Mouse (Mus musculus) adrenal gland (tissue): ENCODE results near the gene Fbrs.
"Not testable (repeated sequence)": the region's sequence is repeated elsewhere in the genome, so short reads cannot be mapped to it uniquely, and the experiment has no call there.

Experiments
- intact Hi-C: fragments of 180-260 bp; cut with DNase I; formaldehyde crosslinking; loops from one replicate; pipeline ENCODE4 v1.15.1; 2025
- long read RNA-seq, 2 experiments: library from polyadenylated mRNA; unstranded; transcript quantifications; one replicate each; pipeline ENCODE4 v2.0.0; 2020; ENCODE audit warnings: borderline replicate concordance in 1 of 2; ENCODE audit not compliant: insufficient replicate concordance in 1 of 2

Fbrs gene
- long read RNA-seq, experiment 1, partial matches to known transcripts, result 0 of 1 reads
- long read RNA-seq, experiment 1, other reads (novel, unspliced or antisense), result 1 of 1 reads
- long read RNA-seq, experiment 2, partial matches to known transcripts, result 4 of 4 reads
- long read RNA-seq, experiment 2, other reads (novel, unspliced or antisense), result 0 of 4 reads

DNA sequence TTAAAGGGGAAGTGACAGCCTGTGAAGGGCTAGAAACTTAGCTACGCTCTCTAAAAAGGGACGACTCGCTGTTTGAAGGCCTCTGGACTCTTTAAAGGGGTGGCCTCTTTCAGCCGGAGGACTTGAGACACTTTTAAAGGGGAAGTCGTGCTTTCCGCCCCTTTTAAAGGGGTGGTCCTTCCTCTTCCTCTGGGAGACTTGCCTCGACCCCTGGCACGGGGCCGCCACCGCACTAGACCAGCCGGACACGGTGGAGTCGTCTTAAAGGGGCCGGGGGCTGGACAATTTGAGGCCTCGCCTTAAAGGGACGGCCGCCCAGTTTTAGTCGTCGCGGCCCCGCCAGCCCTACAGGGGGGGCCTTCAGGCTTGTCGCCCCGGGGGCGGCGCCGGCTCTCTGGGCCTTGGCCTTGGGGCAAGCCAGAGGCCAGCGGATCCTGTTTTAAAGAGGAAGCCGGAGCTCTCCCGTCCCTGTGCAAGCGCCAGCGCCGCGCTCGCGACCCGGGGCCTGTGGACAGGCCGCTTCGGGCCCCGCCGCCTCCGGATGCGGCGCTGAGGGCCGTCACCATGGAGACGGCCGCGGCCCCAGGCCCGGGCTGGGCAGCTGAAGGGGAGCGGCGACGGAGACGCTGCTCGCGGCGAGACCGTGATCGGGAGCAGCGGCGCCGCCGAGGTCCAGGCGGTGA lies at the start of gene Fbrs:
TSS of gene Fbrs (plus strand) at position 565 of the 683 bp plus-strand sequence.
- intact Hi-C loops, result no loop called here

DNA sequence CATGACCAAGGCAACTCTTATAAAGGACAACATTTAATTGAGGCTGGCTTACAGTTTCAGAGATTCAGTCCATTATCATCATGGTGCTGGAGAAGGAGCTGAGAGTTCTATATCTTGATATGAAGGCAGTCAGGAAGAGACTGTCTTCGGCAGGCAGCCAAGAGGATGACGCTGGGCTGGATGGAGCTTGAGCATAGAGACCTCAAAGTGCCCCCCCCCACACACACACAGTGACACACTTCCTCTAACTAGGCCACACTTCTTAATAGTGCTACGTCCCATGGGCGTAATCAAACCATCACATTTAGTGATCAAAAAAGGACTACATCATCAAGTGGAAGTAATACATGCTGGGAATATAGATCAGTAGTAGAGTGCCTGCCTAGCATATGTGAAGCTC lies 43.8 kb upstream of the Fbrs start:
- intact Hi-C loops, result no loop called here

DNA sequence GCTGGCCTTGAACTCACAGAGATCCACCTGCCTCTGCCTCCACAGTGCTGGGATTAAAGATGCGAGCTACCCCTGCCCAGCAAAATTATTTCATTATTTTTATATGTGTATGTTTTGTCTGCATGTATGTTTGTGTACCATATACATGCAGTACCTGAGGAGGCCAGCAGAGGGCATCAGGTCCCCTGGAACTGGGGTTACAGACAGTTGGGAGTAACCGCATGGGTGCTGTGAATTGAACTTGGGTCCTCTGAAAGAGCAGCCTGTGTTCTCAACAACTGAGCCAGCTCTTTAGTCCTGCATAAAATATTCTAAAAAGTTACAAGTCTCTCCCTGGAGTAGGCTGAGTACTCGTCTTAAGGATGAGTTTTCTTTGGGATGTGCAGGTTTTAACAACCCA lies 41.3 kb upstream of the Fbrs start:
- intact Hi-C loops, result no loop called here

DNA sequence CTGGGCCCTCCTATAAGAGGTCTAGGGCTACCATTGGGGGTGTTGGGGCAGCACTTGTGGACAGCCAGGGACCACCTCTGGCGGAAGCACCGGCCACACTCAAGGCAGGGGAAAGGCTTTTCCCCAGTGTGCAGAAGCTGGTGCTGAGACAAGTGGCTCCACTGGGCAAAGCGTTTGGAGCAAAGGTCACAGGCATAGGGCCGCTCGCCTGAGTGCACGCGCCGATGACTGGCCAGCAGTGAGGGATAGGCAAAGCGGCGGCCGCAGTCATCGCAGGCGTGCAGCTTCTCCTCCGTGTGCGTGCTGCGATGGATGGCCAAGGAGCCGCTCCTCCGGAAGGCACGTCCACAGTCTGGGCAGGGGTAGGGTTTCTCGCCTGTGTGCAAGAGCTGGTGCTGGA lies 35.0 kb upstream of the Fbrs start:
- intact Hi-C loops, result no loop called here

DNA sequence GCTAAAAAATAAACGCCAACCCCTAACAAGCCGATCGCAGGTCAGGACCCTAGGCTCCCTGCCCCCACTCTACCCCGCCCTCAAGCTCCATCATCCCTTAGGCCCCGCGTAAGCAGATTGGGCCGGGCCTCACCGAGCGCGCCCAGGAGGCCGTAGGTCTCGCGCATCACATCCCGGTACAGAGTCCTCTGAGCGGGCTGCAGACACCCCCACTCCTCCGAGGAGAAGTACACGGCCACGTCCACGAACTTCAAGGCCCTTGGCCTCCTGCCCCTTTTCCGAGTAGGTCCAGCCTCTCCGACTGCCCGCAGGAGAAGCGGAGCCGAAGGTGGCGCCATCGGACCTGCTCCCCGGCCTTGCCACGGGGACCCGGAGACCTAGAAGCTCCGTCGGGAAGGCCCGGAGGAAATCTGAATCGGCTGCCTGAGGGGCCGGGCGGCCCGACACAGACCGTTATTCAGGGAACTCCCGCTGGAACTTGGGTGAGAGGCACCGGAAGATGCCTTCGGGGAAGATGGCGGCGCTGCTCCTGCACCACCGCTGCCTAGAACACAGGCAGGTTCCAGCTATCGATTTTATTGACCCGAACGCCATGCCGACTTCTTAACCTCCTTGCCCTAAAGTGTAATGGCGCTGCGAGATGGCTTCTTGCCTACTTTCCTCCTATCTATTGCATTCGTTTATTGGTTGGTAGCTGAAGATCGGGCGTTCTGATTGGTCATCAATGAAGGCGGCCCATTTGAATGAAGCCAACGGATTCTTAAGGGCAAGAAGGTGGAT lies 30.3 kb upstream of the Fbrs start, which contains the start of gene Zfp689:
TSS of gene Zfp689 (minus strand) at position 638 of the 780 bp plus-strand sequence.
- intact Hi-C loops, result no loop called here

DNA sequence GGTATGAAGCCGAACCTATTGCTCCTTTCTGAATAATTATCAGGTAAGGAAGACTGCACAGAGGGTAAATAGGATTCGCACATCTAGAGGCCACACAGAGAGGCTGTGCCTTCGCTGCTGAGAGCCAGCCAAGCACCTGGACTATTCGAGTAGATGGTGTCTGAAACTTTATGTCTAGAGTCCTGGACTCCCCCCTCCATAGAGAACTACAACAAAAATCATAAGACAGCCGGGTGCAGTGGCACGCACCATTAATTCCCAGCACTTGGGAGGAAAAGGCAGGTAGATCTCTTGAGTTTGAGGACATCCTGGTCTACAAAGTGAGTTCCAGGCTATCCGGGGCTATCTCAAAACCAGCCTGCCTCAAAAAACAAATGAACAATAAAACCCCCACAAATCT lies 29.0 kb upstream of the Fbrs start:
- intact Hi-C loops, result no loop called here

DNA sequence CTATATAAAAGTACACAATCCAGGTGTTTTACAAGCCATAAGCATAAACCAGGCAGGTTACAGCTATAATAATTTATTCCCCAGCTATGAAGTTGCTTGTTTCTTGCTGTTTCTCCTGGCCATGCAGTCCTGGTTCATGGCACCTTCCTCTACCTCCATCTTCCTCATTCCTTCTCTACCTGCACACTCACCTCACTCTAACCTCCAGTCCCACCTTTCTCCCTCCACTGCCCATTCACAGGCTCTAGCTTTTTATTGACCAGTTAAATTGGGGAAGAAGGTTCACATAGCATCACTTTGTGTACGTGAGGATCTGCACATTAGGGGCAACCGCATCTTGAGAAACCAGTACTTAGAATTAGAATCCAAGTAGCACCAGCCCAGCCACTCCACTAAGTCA lies 25.9 kb upstream of the Fbrs start:
- intact Hi-C loops, result no loop called here

DNA sequence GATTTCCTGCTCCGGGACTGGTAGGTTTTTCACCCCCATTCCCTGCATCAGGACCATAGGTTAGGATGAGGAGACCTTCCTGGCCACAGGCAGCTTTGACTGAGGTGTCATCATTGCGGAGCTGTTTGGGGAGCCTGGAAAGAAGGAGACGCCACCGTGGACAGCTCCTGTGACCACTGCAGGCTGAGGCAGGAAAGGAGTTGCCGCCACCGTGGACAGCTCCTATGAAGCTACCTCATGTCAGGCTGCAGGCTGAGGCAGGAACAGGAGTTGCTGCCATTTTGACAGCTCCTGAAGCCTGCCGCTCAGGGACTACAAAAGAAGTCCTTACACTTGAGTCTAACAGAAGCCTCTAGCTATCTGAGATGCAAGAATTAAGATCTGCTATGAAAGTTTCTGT lies 24.1 kb upstream of the Fbrs start:
- intact Hi-C loops, result no loop called here

DNA sequence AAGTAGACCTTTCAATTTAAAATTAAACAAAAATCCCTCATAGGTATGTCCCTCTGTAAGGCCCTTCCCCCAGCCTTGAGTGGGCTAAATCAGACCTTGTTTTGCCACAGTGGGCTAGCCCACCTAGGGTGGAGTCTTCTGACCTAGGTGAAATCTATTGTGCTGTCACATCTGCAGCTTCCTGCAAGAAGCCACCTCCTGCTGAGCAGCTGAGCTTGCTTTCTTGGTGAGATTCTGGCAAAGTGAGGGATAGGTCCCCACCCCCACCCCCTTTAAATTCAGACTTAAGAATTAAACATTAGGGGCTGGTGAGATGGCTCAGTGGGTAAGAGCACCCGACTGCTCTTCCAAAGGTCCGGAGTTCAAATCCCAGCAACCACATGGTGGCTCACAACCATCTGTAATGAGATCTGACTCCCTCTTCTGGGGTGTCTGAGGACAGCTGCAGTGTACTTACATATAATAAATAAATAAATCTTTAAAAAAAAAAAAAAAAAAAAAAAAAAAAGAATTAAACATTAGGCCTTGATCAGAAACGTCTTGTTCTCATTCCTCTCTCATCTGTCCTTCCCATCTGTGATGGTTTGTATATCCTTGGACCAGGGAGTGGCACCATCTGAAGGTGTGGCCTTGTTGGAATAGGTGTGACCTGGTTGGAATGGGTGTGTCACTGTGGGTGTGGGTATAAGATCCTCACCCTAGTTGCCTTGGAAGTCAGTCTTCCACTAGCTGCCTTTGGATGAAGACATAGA lies 20.5 kb upstream of the Fbrs start:
- intact Hi-C loops, result not testable (repeated sequence)

DNA sequence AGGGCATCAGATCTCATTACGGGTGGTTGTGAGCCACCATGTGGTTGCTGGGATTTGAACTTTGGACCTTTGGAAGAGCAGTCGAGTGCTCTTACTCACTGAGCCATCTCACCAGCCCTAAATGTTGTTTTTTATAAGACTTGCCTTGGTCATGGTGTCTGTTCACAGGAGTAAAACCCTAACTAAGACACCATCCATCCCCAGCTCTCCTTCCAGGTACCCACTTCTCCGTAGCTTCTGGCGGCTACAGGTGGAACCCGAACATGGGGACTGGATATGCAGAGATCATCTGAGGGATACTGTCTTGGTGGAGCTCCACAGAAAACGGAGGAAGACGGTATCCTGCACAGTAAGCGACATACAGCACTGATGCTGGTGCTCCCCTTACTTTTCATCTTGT lies 19.7 kb upstream of the Fbrs start, which contains the start of gene Prr14:
TSS of gene Prr14 (plus strand) at position 301 of the 400 bp plus-strand sequence.
- intact Hi-C loops, result not testable (repeated sequence)

DNA sequence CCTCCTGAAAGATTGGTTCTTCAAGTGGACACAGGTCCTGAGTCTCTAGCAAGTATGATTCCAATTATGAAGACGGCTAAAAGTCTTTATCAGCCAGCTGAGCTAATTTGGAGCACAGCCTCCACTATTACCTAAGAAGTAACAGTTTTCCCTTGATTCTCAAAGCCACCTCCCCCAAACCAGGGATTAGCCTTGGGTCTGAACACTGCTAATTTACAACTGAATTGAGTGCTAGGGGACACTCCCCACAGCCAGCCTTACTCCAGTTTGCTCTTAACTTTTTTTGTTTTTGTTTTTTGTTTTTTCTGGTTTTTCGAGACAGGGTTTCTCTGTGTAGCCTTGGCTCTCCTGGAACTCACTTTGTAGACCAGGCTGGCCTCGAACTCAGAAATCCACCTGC lies 13.8 kb upstream of the Fbrs start:
- intact Hi-C loops, result no loop called here

DNA sequence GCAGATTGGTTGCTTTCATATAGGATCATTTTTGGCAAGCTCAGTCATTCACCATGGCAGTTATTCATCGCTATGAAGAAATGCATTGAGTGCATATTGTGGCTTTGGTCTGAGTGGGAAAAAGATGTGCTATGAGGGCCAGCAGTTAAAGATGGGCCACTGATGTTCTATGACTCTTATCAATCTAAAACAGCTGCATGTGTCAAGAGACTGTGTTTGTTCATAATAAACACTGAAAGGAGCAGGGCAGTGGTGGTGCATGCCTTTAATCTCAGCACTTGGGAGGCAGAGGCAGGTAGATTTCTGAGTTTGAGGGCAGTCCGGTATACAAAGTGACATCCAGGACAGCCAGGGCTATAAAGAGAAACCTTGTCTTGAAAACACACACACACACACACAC lies 13.3 kb upstream of the Fbrs start:
- intact Hi-C loops, result not testable (repeated sequence)

DNA sequence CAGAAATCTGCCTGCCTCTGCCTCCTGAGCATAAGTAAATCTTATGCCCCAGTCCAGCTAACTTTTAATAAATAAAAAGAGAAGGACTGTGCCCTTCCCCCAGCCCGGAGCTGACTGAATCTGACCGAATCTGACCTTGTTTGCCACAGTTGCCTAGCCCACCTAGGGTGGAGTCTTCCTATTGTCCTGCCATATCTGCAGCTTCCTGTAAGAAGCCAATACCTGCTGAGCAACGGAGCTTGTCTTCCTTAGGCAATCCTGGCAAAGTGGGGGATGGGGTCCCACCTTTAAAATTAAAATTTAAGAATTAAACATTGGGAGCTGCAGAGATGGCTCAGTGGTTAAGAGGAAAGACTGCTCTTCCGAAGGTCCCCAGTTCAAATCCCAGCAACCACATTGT lies 12.4 kb upstream of the Fbrs start:
- intact Hi-C loops, result no loop called here

DNA sequence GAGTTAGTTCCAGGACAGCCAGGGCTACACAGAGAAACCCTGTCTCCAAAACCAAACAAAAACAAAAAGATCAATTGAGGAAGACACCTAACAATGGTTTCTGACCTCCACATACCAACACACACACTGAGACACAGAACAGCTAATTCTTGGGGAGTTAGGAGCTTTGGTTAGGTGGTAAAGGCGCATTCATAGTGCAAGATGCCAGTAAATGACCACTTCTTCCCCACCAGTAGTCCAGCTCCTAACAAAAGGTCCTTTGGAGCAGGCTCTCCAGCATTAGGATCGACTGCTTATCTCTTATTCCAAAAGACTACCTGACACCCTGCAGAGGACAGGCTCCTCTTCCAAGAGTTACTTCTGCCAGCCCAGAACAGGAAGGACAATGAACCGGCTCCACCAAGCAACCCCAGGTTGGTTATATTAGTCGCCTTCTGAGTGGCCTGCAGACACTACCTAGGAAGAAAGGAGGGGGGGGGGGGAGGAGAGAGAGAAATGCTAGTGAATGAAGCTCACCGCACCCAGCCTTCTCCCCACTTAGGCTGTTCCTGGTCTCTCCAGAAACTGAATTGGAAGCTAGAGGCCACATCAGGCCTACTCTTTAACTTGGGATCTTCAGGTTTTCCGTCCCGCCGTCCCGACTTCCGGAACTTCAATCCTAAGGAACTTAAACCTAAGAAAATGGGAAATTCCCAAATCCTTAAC lies 8.8 kb upstream of the Fbrs start:
- intact Hi-C loops, result no loop called here

DNA sequence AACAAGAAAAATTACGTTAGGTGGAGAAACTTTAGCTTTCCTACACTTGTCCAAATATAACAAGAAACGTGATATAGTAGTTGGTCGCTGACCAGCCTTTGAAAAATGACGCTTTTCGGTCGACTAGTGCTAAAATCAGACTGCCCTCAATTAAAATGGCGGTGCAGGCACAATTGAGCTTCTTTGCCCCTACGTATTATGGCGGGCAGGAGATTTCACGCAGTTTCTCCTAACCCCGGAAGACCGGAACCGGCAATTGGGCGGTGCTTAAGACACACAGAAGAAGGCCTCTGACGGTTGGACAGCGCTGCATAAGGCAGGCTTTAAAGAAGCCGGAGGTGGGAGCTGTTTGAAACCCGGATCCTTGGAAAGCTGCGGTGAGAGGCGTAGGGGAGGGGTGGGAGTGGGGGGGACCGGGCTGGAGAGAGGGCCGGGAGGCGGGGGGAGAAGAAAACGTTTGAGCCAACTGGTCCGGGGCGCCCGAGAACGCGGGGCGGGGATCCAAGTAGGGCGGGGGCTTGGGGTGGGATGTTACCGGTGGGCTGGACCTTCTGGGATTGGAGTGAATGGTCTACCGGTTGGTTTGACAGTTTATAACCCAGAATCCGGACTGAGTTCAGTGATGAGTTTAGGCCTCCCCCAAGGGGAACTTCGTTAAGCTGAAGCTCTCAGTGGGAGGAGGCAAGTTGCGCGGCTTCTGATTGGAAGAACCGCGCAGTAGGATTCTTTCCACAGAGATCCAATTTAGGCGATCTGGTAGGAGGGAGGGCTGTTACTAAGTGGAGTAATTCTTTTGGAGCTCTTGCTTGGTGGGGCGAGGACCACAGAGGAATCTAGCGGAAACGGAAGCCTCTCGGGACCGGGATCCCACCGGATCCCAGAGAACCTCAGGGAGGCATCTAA lies 8.0 kb upstream of the Fbrs start:
- intact Hi-C loops, result no loop called here

DNA sequence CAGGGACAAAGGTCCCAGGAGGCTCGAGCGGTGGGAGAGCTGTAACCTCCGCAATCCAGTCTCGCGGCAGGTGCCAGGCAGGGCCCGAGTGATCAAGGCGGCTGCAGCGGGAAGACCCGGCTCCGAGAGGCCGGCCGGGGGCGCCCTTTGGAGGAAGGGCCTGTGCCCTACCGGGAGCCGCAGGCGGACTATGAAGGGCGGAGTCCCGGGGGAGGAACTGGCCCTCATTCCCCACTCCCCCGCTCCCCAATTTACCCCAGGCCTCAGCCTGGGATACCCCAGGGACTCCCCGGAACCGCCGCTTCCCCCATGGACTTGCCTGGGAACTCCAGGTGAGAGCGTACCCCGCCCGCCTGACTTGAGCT lies 7.4 kb upstream of the Fbrs start:
- intact Hi-C loops, result no loop called here

DNA sequence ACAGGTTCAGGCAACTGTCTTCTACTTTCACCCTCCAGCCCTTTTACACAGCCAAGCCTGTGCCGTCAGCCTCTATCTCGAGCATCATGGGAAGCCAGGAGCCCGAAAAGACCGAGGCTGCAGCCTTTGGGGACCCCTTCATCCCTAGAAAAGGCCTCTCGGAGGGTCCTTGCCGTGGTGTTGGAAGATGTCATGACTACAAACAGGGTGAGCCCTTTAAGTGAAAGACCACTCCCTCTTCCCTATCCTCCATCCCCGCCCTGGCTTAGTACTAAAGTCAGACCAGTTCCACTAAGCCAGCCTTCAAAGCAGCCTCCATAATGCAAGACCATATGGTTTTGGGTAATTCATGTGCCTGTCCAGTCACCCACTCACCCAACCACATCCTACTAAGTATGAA lies 6.9 kb upstream of the Fbrs start:
- intact Hi-C loops, result no loop called here

DNA sequence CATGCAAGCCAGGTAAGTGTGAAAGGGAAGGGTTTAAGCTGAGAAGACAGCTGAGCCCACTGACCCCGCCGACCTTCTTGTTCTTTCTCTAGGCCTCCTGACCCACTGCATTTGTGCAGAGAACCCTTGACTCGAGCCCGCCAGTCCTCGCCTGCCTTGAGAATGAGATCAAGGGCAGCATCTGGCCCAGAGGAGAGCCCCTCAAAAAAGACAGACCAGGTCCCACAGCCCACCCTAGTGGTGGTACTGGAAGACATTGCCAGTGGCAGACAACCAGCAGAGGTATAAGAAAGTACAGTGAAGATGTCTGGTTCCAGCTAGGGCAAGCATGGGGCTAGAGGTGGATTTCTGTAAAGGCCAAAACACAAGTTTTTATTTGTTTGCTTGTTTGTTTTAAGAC lies 5.3 kb upstream of the Fbrs start:
- intact Hi-C loops, result no loop called here

DNA sequence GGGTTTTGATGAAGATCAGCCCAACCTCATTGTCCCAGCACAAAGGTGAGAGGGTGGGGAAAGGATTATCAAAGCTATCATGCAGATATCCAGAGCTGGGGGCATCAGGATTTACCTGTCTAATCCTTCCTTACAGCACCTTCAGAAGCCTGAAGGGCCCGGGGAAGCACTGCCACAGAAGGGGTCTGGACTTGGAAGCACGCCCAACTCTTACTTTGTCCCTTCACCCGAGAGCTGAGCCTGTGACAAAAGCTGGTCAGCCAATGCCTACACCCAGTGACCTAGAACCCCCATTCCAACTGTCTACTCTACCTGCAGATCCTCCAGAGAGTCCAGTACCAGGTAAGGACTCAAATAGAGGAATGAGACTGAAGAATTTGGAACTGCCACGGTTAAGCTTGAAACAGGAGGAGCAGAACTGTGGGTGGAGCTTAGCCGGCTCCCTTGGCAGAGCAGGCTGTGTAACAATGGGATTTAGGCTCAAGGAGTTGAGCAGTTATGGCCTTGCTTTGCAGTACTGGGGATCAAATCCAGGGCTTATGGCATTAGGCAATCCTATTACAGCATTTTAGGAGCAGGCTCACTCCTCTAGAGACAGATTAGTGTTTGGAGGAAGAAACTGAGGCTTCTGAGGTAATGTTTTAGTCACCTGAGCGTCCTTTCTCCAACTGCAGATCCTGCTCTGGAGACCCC lies 4.5 kb upstream of the Fbrs start:
- intact Hi-C loops, result no loop called here
